Mouse (Mus musculus) stomach, postnatal 0 days (tissue): ENCODE measurements around the gene Cd274. TPM values are rescaled to one million over a fixed set of nuclear protein-coding genes. Genes with fewer than 3 reads are reported as not detected.

Source experiments
- ATAC-seq: fragments of 200-750 bp; cut with Nextera tagmentation; 2 replicates; pipeline ENCODE4 v1.8.0; 2017; ENCODE audit not compliant: low FRiP score, low TSS enrichment
- DNase-seq: peaks from one replicate; pipeline ENCODE4 v3.0.0-alpha.2; 2016; ENCODE audit warnings: low spot score
- H3K27ac ChIP-seq: fragments of 300-500 bp; sonication (generic); replicated peaks from 2 replicates; pipeline ENCODE4 v1.5.1; 2014; ENCODE audit warnings: mild to moderate bottlenecking, control low read depth
- H3K27me3 ChIP-seq: fragments of 300-500 bp; sonication (generic); 2 replicates; pipeline ENCODE4 v1.6.1; 2014; ENCODE audit warnings: low read length; ENCODE audit not compliant: control insufficient read depth, insufficient read depth
- H3K36me3 ChIP-seq: fragments of 300-500 bp; sonication (generic); 2 replicates; pipeline ENCODE4 v1.6.1; 2014; ENCODE audit warnings: low read length, mixed read lengths; ENCODE audit not compliant: control insufficient read depth, insufficient read depth
- H3K4me1 ChIP-seq: fragments of 300-500 bp; sonication (generic); replicated peaks from 2 replicates; pipeline ENCODE4 v1.6.1; 2014; ENCODE audit warnings: antibody characterized with exemption; ENCODE audit not compliant: control insufficient read depth, insufficient read depth
- H3K4me2 ChIP-seq: fragments of 300-500 bp; sonication (generic); replicated peaks from 2 replicates; pipeline ENCODE4 v1.6.1; 2014; ENCODE audit warnings: low read depth, mild to moderate bottlenecking, control low read depth, moderate library complexity
- H3K4me3 ChIP-seq: fragments of 300-500 bp; sonication (generic); 2 replicates; pipeline ENCODE4 v1.5.1; 2014; ENCODE audit warnings: low read depth, low read length, control low read depth
- H3K9ac ChIP-seq: fragments of 300-500 bp; sonication (generic); 2 replicates; pipeline ENCODE4 v1.6.1; 2014; ENCODE audit warnings: mild to moderate bottlenecking, low read length, control low read depth, mixed read lengths
- H3K9me3 ChIP-seq: fragments of 300-500 bp; sonication (generic); 2 replicates; pipeline ENCODE4 v1.6.1; 2016; ENCODE audit warnings: low read length; ENCODE audit not compliant: control insufficient read depth
- CTCF ChIP-seq: IDR thresholded peaks from 2 replicates; pipeline ENCODE4 v1.5.1; 2016; ENCODE audit warnings: antibody characterized with exemption, low read depth, mild to moderate bottlenecking, moderate library complexity
- EP300 ChIP-seq: optimal IDR thresholded peaks from 2 replicates; pipeline ENCODE3; 2016; ENCODE audit warnings: antibody characterized with exemption
- WGBS: fragments of 180-500 bp; shearing (Covaris S2); extraction: QIAGEN DNeasy Blood & Tissue Kit; methylation state at CpG from one replicate; pipeline ENCODE4 v1.1.7; 2014; 5-methylcytosine and 5-hydroxymethylcytosine counted together
- polyA plus RNA-seq: library from polyadenylated mRNA; unstranded; fragments of >200 nt; fragmentation: Nextera tagmentation; extraction: Ambion mirVana; gene quantifications from 2 replicates; pipeline ENCODE4 v1.2.1, GENCODE M21; 2015

Cd274 gene
- polyA plus RNA-seq, 1 experiment from 2014 or later = 0.08 TPM

- Histone ChIP-seq H3K4me2 (peak overlapping the region; percentile 86), H3K27me3 (no peaks in the 10 kb centered on the region), H3K27ac (peak overlapping the region; percentile 71), H3K4me3 (peak overlapping the region; percentile 63), H3K9ac (peak overlapping the region; percentile 76), H3K4me1 (peaks cover 2% of the 10 kb centered on the region; the same call in 1 of the 2 replicates), H3K9me3 (no peaks in the 10 kb centered on the region), H3K36me3 (peaks cover 3% of the 10 kb centered on the region; the same call in 1 of the 2 replicates)
- peak; percentile 89 for DNase-seq
- peak; percentile 96 for ATAC-seq
- TF ChIP-seq EP300 = no peak
- WGBS = 1% methylated on average over 33 of the region's 33 CpGs
Observed at GRCm38 (mm10) chr19:29361468-29362130, 5.7 kb upstream of the Cd274 start.

GRCm38 (mm10) chr19:29362173-29362930 lies 4.9 kb upstream of the Cd274 start:
- peak overlapping the region; percentile 49; the same call in 1 of the 2 replicates for H3K27ac ChIP-seq
- TF ChIP-seq EP300 (no peak), CTCF (no peak)
- peak overlapping the region; percentile 76; the same call in 1 of the 2 replicates for H3K9ac ChIP-seq
- peak overlapping the region; percentile 86 for H3K4me2 ChIP-seq
- H3K36me3 ChIP-seq = peaks cover 3% of the 10 kb centered on the region; the same call in 1 of the 2 replicates
- WGBS = 27% methylated on average over 13 of the region's 13 CpGs
- peaks cover 2% of the 10 kb centered on the region; the same call in 1 of the 2 replicates for H3K4me1 ChIP-seq
- ATAC-seq (no peak), DNase-seq (no peak)
- no peaks in the 10 kb centered on the region for H3K9me3 ChIP-seq
- no peaks in the 10 kb centered on the region for H3K27me3 ChIP-seq
- H3K4me3 ChIP-seq = peak overlapping the region; percentile 63

- Histone ChIP-seq H3K4me2 (no peak overlapping the region), H3K9ac (no peak overlapping the region), H3K4me1 (peaks cover 2% of the 10 kb centered on the region; the same call in 1 of the 2 replicates), H3K4me3 (no peak overlapping the region), H3K27me3 (no peaks in the 10 kb centered on the region), H3K27ac (no peak overlapping the region), H3K9me3 (no peaks in the 10 kb centered on the region), H3K36me3 (peaks cover 3% of the 10 kb centered on the region; the same call in 1 of the 2 replicates)
- WGBS = 89% methylated on average over 7 of the region's 7 CpGs
- DNase-seq (no peak), ATAC-seq (no peak)
- no peak for TF ChIP-seq CTCF
- no peak for TF ChIP-seq EP300
Observed at GRCm38 (mm10) chr19:29363557-29363956, 3.7 kb upstream of the Cd274 start.

GRCm38 (mm10) chr19:29364076-29364475 lies 3.2 kb upstream of the Cd274 start:
- no peak for DNase-seq
- Histone ChIP-seq H3K27ac (no peak overlapping the region), H3K4me1 (peaks cover 2% of the 10 kb centered on the region; the same call in 1 of the 2 replicates), H3K4me2 (no peak overlapping the region), H3K4me3 (no peak overlapping the region), H3K9ac (no peak overlapping the region), H3K27me3 (no peaks in the 10 kb centered on the region), H3K36me3 (no peaks in the 10 kb centered on the region), H3K9me3 (no peaks in the 10 kb centered on the region)
- 80% methylated on average over 5 of the region's 5 CpGs for WGBS
- ATAC-seq = no peak
- no peak for TF ChIP-seq EP300
- no peak for TF ChIP-seq CTCF

DNA sequence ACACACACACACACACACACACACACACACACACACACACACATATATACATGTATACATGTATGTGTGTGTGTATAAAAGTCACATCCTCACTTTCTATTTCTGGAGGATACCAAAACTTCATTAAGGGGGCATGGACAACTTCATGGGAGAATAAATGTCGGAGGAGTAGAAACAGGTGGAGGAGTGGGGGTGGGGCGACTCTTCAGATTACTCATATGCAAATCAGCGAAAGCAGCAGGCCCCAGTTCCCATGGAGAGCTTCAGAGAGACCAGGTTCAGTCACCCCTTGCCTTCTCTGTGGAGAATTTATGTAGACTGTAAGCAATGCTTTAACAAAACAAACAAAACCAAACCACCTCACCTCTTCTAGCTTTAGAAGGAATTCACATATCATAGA lies 2.1 kb upstream of the Cd274 start:
- peaks cover 2% of the 10 kb centered on the region; the same call in 1 of the 2 replicates for H3K4me1 ChIP-seq
- no peak overlapping the region for H3K27ac ChIP-seq
- H3K9ac ChIP-seq = no peak overlapping the region
- H3K36me3 ChIP-seq = no peaks in the 10 kb centered on the region
- no peak for ATAC-seq
- no peak for DNase-seq
- no peak for TF ChIP-seq EP300
- TF ChIP-seq CTCF = no peak
- H3K4me2 ChIP-seq = no peak overlapping the region
- no peak overlapping the region for H3K4me3 ChIP-seq
- H3K9me3 ChIP-seq = no peaks in the 10 kb centered on the region
- no peaks in the 10 kb centered on the region for H3K27me3 ChIP-seq
- WGBS = 33% methylated on average over 3 of the region's 3 CpGs
